Mouse (Mus musculus) kidney, embryonic 14.5 days (tissue): ENCODE data around the gene Atxn7. TPM values are rescaled to one million over a fixed set of nuclear protein-coding genes. Genes with fewer than 3 reads are reported as not detected.

Experiments used
- ATAC-seq: fragments of 200-750 bp; cut with Nextera tagmentation; 2 replicates; pipeline ENCODE4 v1.8.0; 2017; ENCODE audit warnings: moderate number of reproducible peaks, mild to moderate bottlenecking, moderate TSS enrichment, moderate library complexity; ENCODE audit not compliant: low FRiP score, low TSS enrichment
- H3K27ac ChIP-seq: fragments of 300-500 bp; sonication (generic); 2 replicates; pipeline ENCODE4 v1.5.1; 2014; ENCODE audit warnings: low read depth, mild to moderate bottlenecking, low read length, moderate library complexity, mixed read lengths
- H3K27me3 ChIP-seq: fragments of 300-500 bp; sonication (generic); 2 replicates; pipeline ENCODE4 v1.6.1; 2014; ENCODE audit warnings: mild to moderate bottlenecking, low read length; ENCODE audit not compliant: control insufficient read depth, insufficient read depth
- H3K36me3 ChIP-seq: fragments of 300-500 bp; sonication (generic); 2 replicates; pipeline ENCODE4 v1.6.1; 2014; ENCODE audit warnings: low read length, mixed read lengths; ENCODE audit not compliant: control insufficient read depth, insufficient read depth
- H3K4me1 ChIP-seq: fragments of 300-500 bp; sonication (generic); 2 replicates; pipeline ENCODE4 v1.6.1; 2014; ENCODE audit warnings: low read length, mixed read lengths; ENCODE audit not compliant: control insufficient read depth, insufficient read depth
- H3K4me2 ChIP-seq: fragments of 300-500 bp; sonication (generic); replicated peaks from 2 replicates; pipeline ENCODE4 v1.6.1; 2014; ENCODE audit warnings: low read depth, mild to moderate bottlenecking, low read length
- H3K4me3 ChIP-seq: fragments of 300-500 bp; sonication (generic); 2 replicates; pipeline ENCODE4 v1.5.1; 2014; ENCODE audit warnings: mild to moderate bottlenecking, low read length
- H3K9ac ChIP-seq: fragments of 300-500 bp; sonication (generic); 2 replicates; pipeline ENCODE4 v1.6.1; 2014; ENCODE audit warnings: low read depth, mild to moderate bottlenecking, low read length, moderate library complexity
- H3K9me3 ChIP-seq: fragments of 300-500 bp; sonication (generic); 2 replicates; pipeline ENCODE4 v1.6.1; 2016; ENCODE audit warnings: low read length; ENCODE audit not compliant: control insufficient read depth
- WGBS: fragments of 180-500 bp; shearing (Covaris S2); extraction: QIAGEN DNeasy Blood & Tissue Kit; methylation state at CpG from one replicate; pipeline ENCODE4 v1.1.7; 2014; 5-methylcytosine and 5-hydroxymethylcytosine counted together
- polyA plus RNA-seq: library from polyadenylated mRNA; unstranded; fragments of >200 nt; fragmentation: Nextera tagmentation; extraction: Ambion mirVana; gene quantifications from 2 replicates; pipeline ENCODE4 v1.2.1, GENCODE M21; 2014

Atxn7 gene
- polyA plus RNA-seq, 1 experiment from 2014 or later: 7.1 TPM

DNA sequence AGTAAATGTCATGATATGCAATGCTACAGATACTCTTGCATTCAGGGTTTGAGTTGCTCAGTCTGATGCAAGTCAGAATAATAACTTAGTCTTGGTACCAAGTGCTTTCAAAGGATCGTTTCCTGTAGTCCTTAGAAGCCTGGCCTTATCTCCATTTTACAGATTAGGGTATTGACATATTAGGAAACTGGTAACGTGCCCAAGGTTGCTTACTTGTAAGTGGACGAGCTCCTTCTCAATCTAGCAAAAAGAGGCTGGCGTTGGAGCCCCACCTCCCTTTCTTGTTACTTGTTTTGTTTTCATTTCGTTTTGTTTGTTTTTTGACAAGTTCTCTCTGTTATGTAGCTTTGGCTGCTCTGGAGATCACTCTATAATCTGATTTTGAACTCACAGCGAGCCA is 48.5 kb downstream of the Atxn7 start:
- ATAC-seq: no peak
- Histone ChIP-seq H3K9me3 (no peaks in the 10 kb centered on the region), H3K9ac (no peak overlapping the region), H3K36me3 (no peaks in the 10 kb centered on the region), H3K4me1 (0 out of 2 replicates have a peak, but pooled peaks cover 4% of the 10 kb centered on the region), H3K4me3 (no peak overlapping the region), H3K27me3 (no peaks in the 10 kb centered on the region), H3K27ac (no peak overlapping the region), H3K4me2 (no peak overlapping the region)
- 79% methylated on average over 6 of the region's 6 CpGs for WGBS

DNA sequence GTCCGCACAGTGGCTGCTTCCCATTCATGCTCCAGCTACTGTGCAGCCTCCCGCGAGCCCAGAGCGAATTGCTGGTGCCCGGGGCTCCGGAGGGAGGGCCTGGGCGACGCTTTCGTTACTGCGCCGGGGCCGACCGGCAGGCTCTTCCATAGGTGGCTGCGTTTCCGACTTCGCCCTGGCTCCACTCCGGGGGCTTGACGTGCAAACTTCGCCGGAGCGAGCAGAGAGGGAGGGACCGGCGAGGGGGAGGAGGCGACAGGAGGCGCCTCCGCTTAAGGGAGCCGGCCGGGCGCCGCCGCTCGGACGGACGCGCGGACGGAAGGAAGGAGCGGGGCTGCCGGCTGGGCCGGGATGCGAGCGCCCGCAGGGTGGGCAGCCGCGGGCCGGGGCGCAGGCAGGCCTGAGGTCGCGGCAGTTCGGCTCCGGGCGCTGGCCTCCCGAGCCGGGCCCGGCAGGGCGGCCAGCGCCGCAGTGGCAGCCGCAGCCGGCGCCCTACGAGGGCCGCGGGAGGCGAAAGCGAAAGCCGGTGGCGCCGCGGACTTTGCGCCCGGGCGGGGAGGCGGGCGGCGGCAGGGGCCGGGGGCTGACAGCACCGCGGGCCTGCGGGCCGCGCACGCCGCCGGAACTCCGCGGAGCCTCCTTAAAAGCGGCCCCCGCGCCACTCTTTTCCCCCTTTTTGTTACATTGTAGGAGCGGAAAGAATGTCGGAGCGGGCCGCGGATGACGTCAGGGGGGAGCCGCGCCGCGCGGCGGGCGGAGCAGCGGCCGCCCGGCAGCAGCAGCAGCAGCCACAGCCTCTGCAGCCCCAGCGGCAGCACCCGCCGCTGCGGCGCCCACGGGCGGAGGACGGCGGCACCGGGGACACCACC is 51.4 kb downstream of the Atxn7 start:
- Histone ChIP-seq H3K27ac (peak overlapping the region; percentile 98), H3K9ac (peak overlapping the region; percentile 98), H3K9me3 (no peaks in the 10 kb centered on the region), H3K4me1 (0 out of 2 replicates have a peak, but pooled peaks cover 4% of the 10 kb centered on the region), H3K4me2 (peak overlapping the region; percentile 87), H3K27me3 (no peaks in the 10 kb centered on the region), H3K4me3 (peak overlapping the region; percentile 59), H3K36me3 (peaks cover 7% of the 10 kb centered on the region; the same call in 1 of the 2 replicates)
- ATAC-seq: peak; percentile 95
- WGBS: under 1% methylated on average over 82 of the region's 116 CpGs

DNA sequence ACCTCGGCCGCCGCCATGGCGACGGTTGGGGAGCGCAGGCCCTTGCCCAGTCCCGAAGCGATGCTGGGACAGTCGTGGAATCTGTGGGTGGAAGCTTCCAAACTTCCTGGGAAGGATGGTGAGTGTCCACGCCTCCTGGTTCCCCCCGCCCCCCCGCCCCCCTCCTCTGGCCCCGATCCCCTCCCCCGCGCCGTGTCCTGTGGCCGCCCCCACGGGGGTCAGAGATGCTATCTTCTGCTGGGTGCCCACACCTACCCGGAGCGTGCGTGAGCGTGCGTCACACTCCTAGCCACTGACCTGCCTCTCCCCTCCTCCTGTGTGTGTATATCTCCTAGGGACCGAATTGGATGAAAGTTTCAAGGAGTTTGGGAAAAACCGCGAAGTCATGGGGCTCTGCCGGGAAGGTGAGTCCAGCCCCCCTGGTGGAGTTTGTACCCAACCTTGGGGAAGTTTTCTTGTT is 52.0 kb downstream of the Atxn7 start:
- WGBS: under 1% methylated on average over 26 of the region's 27 CpGs
- H3K27me3 ChIP-seq: no peaks in the 10 kb centered on the region
- no peaks in the 10 kb centered on the region for H3K9me3 ChIP-seq
- H3K27ac ChIP-seq: peak overlapping the region; percentile 98
- peak overlapping the region; percentile 59 for H3K4me3 ChIP-seq
- H3K4me1 ChIP-seq: 0 out of 2 replicates have a peak, but pooled peaks cover 4% of the 10 kb centered on the region
- peaks cover 7% of the 10 kb centered on the region; the same call in 1 of the 2 replicates for H3K36me3 ChIP-seq
- peak overlapping the region; percentile 87 for H3K4me2 ChIP-seq
- peak overlapping the region; percentile 98 for H3K9ac ChIP-seq
- ATAC-seq: peak; percentile 58

DNA sequence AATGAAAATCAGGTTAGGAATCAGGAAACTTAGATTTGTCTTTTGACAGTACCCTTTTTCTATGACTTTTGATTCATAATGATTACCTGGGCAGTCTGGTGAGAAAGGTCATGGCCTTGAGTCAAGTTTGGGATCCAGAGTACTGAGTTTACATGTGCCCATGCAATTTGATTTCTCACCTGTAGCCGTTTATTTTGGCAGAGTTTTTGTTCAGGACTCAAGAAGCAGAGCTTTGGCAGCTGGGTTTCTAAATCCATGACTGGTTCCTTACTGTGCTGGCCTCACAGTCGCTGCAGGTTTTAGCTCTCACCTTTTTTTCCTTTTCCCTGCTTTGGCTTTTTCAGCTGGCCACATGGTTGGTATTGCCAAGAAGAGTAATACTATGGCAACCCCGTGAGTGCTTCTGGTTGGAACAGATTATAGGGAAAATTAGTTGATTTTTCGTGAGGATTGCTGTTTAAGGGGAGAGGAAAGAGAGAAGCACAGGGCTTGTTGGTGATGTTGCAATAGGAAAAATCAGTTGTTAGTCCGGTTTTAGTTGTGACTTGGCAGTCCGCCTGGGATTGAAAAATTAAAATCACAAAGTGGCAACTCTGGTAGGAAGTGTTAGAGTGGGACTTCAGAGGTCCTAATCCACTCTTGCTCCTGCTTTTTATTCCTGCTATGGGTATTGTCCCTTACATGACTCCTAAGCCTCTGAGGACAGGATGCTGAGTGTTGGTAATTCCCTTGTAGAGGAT is 53.6 kb downstream of the Atxn7 start:
- Histone ChIP-seq H3K36me3 (peaks cover 7% of the 10 kb centered on the region; the same call in 1 of the 2 replicates), H3K4me2 (no peak overlapping the region), H3K27me3 (no peaks in the 10 kb centered on the region), H3K27ac (no peak overlapping the region), H3K9me3 (no peaks in the 10 kb centered on the region), H3K4me1 (0 out of 2 replicates have a peak, but pooled peaks cover 4% of the 10 kb centered on the region), H3K9ac (no peak overlapping the region), H3K4me3 (no peak overlapping the region)
- WGBS: 82% methylated on average over 6 of the region's 6 CpGs
- ATAC-seq: no peak

DNA sequence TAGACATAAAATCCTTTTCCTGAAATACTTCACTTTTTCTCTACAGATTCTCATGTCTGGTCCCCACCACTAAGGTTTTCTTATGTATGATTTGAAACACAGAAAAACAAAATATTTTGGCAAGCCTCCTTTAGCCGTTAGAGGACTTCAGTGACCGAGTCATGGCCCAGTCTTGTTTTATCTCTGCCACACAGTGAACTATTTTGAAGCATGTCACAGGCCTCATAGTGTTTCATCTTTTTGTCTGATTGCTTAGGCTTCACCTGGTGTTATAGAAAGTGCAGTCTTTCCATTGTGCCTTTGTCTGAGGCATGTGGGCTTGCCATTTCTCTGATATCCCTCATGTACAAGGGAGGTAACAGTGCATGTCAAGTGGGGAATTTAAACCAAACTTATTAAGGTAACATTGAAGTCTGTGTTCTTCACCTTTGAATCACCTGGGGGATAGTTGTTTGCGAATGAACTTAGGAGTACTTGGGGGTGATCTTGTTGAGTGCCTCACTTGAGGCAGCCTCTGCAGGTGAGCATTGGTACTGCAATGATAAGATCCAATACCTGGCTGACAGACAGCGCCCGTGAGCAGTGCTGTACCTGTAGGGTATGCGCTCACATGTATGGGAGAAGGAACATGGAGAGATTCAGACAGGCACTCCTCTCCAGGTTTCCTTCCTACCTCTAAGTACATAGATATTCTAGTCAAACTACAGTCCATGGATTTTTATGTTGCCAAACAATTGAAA is 58.1 kb downstream of the Atxn7 start:
- peaks cover 12% of the 10 kb centered on the region; the same call in 1 of the 2 replicates for H3K36me3 ChIP-seq
- H3K27me3 ChIP-seq: no peaks in the 10 kb centered on the region
- no peak for ATAC-seq
- H3K4me1 ChIP-seq: no peaks in the 10 kb centered on the region
- WGBS: 89% methylated on average over 6 of the region's 6 CpGs
- no peak overlapping the region for H3K4me2 ChIP-seq
- no peak overlapping the region for H3K4me3 ChIP-seq
- H3K9ac ChIP-seq: no peak overlapping the region
- no peaks in the 10 kb centered on the region for H3K9me3 ChIP-seq
- no peak overlapping the region for H3K27ac ChIP-seq

DNA sequence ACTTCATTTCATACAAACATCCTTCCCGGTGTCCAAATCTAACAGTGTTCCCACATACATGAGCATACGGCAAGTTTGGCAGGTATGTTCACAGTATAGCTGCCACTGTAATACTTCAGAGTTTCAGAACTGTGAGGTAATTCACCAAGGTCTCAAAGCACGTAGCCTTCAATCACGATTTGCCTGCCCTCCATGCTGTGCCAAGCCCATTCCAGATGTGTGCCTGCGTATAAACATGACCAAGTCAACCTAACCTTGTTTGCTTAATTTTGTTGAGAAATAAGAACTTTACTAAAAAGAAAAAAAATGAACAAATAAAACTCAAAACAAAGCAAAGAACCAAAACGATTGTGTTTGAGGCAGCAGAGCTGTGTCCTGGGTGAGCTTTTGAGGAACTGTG is 60.0 kb downstream of the Atxn7 start:
- no peak for ATAC-seq

DNA sequence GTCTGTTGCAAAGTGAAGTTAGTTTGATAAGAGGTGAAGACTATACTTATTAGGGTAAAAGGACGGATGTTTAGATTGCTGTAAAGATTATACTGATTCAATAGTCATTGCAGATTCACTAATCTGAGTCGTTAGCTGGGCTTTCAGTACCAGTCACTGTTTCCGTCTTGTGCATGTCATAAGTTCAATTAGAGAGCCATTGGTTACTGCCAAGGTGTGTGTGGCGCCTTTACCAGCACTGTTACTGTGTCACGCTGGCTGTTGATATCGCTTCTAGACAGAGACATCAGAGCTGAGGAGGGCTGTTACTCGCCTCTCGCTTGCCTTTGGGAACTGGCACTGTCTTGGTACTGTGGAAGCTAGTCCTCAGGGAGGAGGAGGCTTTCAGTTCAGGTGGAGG is 64.6 kb downstream of the Atxn7 start:
- no peaks in the 10 kb centered on the region for H3K9me3 ChIP-seq
- H3K4me2 ChIP-seq: no peak overlapping the region
- no peak overlapping the region for H3K9ac ChIP-seq
- no peak for ATAC-seq
- no peaks in the 10 kb centered on the region for H3K27me3 ChIP-seq
- no peak overlapping the region for H3K4me3 ChIP-seq
- WGBS: 96% methylated on average over 8 of the region's 8 CpGs
- peaks cover 4% of the 10 kb centered on the region; the same call in 1 of the 2 replicates for H3K36me3 ChIP-seq
- no peaks in the 10 kb centered on the region for H3K4me1 ChIP-seq
- no peak overlapping the region for H3K27ac ChIP-seq

More for the DNA sequence above, 60.0 kb downstream of the Atxn7 start:
- Histone ChIP-seq H3K4me3 (no peak overlapping the region), H3K9me3 (no peaks in the 10 kb centered on the region), H3K36me3 (peaks cover 4% of the 10 kb centered on the region; the same call in 1 of the 2 replicates), H3K4me2 (no peak overlapping the region), H3K27ac (no peak overlapping the region), H3K27me3 (no peaks in the 10 kb centered on the region), H3K4me1 (no peaks in the 10 kb centered on the region), H3K9ac (no peak overlapping the region)
- WGBS: 95% methylated on average over 6 of the region's 6 CpGs

DNA sequence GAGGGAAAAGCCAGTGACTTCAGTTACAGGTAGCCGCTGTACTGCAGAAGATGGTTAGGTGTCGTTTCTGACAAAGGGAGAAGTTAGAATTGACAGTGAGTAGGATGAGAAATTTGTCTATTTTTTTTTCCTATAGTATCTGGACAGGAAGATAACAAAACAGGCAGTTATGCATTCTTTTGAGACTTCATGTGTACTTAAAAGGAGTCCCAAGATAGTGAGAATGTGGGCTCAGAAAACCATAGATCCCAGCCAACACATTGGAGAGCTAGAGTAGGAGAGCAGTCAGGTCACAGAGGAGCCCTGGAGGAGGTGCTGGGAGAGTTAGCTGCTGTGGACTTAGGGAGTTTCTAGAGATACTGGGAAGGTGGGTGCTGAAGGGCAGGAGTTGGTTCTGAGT is 69.4 kb downstream of the Atxn7 start:
- Histone ChIP-seq H3K27ac (no peak overlapping the region), H3K9ac (no peak overlapping the region)

More for the DNA sequence above, 69.4 kb downstream of the Atxn7 start:
- no peak overlapping the region for H3K4me3 ChIP-seq
- WGBS: 91% methylated on average over 2 of the region's 2 CpGs
- no peaks in the 10 kb centered on the region for H3K9me3 ChIP-seq
- no peak for ATAC-seq
- no peaks in the 10 kb centered on the region for H3K4me1 ChIP-seq
- no peaks in the 10 kb centered on the region; the same call in 1 of the 2 replicates for H3K36me3 ChIP-seq
- H3K27me3 ChIP-seq: no peaks in the 10 kb centered on the region
- H3K4me2 ChIP-seq: no peak overlapping the region
